Mouse (Mus musculus) hindbrain, embryonic 14.5 days (tissue): ENCODE data around the gene Tbk1. TPM values are rescaled to one million over a fixed set of nuclear protein-coding genes. Genes with fewer than 3 reads are reported as not detected.

ENCODE experiments used
- ATAC-seq: fragments of 200-750 bp; cut with Nextera tagmentation; 2 replicates; pipeline ENCODE4 v1.8.0; 2017; ENCODE audit warnings: moderate number of reproducible peaks, mild to moderate bottlenecking, moderate TSS enrichment, moderate library complexity; ENCODE audit not compliant: low FRiP score
- DNase-seq: peaks from one replicate; pipeline ENCODE4 v3.0.0-alpha.2; 2015; ENCODE audit warnings: low spot score
- H3K27ac ChIP-seq: fragments of 300-500 bp; sonication (generic); 2 replicates; pipeline ENCODE4 v1.5.1; 2014; ENCODE audit warnings: mild to moderate bottlenecking, moderate library complexity
- H3K27me3 ChIP-seq: fragments of 300-500 bp; sonication (generic); 2 replicates; pipeline ENCODE4 v1.6.1; 2014; ENCODE audit warnings: mild to moderate bottlenecking, low read length, mixed read lengths; ENCODE audit not compliant: control insufficient read depth, insufficient read depth
- H3K36me3 ChIP-seq: fragments of 300-500 bp; sonication (generic); replicated peaks from 2 replicates; pipeline ENCODE4 v1.6.1; 2014; ENCODE audit not compliant: control insufficient read depth, insufficient read depth
- H3K4me1 ChIP-seq: fragments of 300-500 bp; sonication (generic); replicated peaks from 2 replicates; pipeline ENCODE4 v1.6.1; 2014; ENCODE audit warnings: antibody characterized with exemption, low read length, mixed read lengths; ENCODE audit not compliant: control insufficient read depth, insufficient read depth
- H3K4me2 ChIP-seq: fragments of 300-500 bp; sonication (generic); replicated peaks from 2 replicates; pipeline ENCODE4 v1.6.1; 2014; ENCODE audit warnings: mild to moderate bottlenecking, moderate library complexity
- H3K4me3 ChIP-seq: fragments of 300-500 bp; sonication (generic); replicated peaks from 2 replicates; pipeline ENCODE4 v1.5.1; 2014; ENCODE audit warnings: mild to moderate bottlenecking, low read length
- H3K9ac ChIP-seq: fragments of 300-500 bp; sonication (generic); 2 replicates; pipeline ENCODE4 v1.6.1; 2014
- H3K9me3 ChIP-seq: fragments of 300-500 bp; sonication (generic); 2 replicates; pipeline ENCODE4 v1.6.1; 2016; ENCODE audit warnings: low read length; ENCODE audit not compliant: control insufficient read depth
- WGBS: fragments of 180-500 bp; shearing (Covaris S2); extraction: QIAGEN DNeasy Blood & Tissue Kit; methylation state at CpG from one replicate; pipeline ENCODE4 v1.1.7; 2014; 5-methylcytosine and 5-hydroxymethylcytosine counted together
- polyA plus RNA-seq: library from polyadenylated mRNA; unstranded; fragments of >200 nt; fragmentation: Nextera tagmentation; extraction: Ambion mirVana; gene quantifications from 2 replicates; pipeline ENCODE4 v1.2.1, GENCODE M21; 2014

The Tbk1 gene
- polyA plus RNA-seq, 1 experiment from 2014 or later = 33.4 TPM

DNA sequence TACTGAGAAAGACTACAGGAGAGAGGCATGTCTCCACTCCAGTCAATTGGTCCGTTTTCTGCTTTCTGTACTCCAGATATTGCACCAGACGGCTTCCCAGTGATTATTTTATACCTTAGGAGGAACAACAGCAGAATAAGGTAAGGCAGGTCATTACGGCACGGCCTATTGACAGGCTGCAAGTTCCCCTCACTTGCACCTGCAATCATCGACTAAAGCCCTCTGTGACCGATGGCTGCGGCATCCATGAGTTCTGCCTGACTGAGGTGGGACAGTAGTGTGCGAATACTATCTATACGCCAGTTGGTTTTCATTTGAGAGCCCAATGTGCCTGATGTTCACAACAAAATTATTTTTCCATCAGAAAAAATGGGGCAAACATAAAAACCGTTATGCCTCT is 18.6 kb downstream of the Tbk1 start:
- WGBS = over 99% methylated on average over 10 of the region's 10 CpGs
- ATAC-seq = no peak
- peaks cover 55% of the 10 kb centered on the region for H3K36me3 ChIP-seq

DNA sequence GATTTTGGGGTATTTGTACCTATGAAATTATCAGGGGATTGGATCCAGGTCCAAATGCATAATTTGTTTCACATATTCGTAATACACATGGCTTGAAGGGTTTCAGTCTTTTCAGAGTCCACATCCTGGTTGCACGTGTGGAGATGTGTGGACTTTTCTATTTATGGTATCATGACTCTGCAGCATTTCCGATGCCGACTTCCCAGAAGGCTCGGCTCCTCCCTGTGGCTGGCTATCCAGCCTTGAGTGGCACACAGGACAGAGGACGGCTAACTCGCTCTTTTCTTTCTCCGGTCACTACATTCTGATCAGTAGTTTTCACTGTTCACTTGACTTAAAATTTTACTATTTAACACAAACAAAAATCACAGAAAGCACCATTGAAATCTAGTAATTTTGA is 22.1 kb downstream of the Tbk1 start:
- DNase-seq = no peak

More for the DNA sequence above, 18.6 kb downstream of the Tbk1 start:
- Histone ChIP-seq H3K27ac (no peak overlapping the region), H3K27me3 (no peaks in the 10 kb centered on the region), H3K4me1 (peaks cover 10% of the 10 kb centered on the region), H3K9ac (no peak overlapping the region), H3K9me3 (no peaks in the 10 kb centered on the region), H3K4me3 (no peak overlapping the region), H3K4me2 (no peak overlapping the region)
- DNase-seq = no peak

DNA sequence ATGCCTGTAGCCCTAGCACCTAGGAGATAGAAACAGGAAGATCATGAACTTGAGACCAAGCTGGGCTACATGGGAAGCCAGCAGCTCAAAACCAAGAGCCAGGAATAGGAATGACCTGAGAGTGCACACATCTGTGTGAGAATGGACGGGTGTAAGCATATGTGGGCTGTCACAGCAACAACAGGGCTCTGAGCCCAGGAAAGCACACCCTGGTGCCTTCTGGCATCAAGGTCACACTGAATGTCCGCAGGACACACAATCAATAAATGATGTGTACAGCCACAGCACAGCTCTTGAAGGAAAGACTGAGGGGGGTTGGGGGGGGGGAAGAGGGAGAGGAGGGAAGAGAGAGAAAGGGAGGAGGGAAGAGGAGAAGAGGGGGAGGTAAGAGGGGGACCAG is 28.4 kb downstream of the Tbk1 start:
- DNase-seq = no peak
- Histone ChIP-seq H3K9ac (no peak overlapping the region), H3K4me3 (no peak overlapping the region), H3K4me1 (no peaks in the 10 kb centered on the region), H3K27ac (no peak overlapping the region), H3K36me3 (peaks cover 80% of the 10 kb centered on the region), H3K9me3 (no peaks in the 10 kb centered on the region), H3K27me3 (no peaks in the 10 kb centered on the region), H3K4me2 (no peak overlapping the region)
- ATAC-seq = no peak
- 75% methylated on average over 2 of the region's 2 CpGs for WGBS

More for the DNA sequence above, 22.1 kb downstream of the Tbk1 start:
- Histone ChIP-seq H3K27ac (no peak overlapping the region), H3K9ac (no peak overlapping the region), H3K4me1 (peaks cover 10% of the 10 kb centered on the region), H3K27me3 (no peaks in the 10 kb centered on the region), H3K4me3 (no peak overlapping the region), H3K9me3 (no peaks in the 10 kb centered on the region), H3K36me3 (peaks cover 50% of the 10 kb centered on the region), H3K4me2 (no peak overlapping the region)
- WGBS = 91% methylated on average over 8 of the region's 8 CpGs
- ATAC-seq = no peak

DNA sequence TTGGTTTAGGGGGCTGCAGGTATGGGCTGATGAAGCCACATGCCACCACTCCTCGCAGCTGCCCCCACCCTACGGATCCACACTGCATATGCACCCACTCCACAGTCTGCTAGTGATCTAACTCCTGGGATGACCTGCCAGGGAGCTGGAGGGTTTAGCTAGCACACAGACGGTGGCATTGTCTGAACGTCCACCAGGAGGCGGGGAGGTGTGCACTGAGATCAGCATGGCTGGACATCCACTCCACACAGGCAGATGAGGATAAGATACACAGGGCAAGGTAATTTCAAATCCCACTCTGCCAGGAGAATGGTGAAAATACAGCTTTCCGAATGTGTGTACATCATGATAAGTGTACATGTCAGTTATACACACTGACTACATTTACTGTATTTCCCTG is 30.3 kb downstream of the Tbk1 start:
- Histone ChIP-seq H3K9me3 (no peaks in the 10 kb centered on the region), H3K27me3 (no peaks in the 10 kb centered on the region), H3K4me3 (no peak overlapping the region), H3K4me1 (no peaks in the 10 kb centered on the region), H3K9ac (no peak overlapping the region), H3K27ac (no peak overlapping the region), H3K36me3 (peaks cover 88% of the 10 kb centered on the region), H3K4me2 (no peak overlapping the region)
- ATAC-seq (no peak), DNase-seq (no peak)
- WGBS = 85% methylated on average over 6 of the region's 6 CpGs

DNA sequence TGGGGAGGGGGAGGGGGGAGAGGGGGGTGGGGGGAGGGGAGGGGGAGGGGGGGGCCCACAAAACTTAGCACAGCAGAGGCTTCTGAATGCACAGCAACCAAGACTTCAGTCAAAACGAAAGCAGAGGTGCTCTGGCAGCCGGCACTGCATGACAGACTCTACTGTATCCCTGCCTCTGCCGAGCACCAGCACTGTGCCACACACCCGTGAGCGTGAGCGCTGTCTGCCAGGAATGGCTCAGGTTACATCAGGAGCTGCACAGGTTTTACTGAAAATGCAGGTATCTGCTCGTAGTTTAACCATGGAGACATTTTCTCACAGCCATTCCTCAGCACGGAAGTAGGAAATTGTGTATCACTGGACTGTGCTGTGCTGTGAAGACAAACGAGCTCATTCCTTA is 36.3 kb downstream of the Tbk1 start:
- H3K4me2 ChIP-seq = no peak overlapping the region
- 91% methylated on average over 9 of the region's 9 CpGs for WGBS

DNA sequence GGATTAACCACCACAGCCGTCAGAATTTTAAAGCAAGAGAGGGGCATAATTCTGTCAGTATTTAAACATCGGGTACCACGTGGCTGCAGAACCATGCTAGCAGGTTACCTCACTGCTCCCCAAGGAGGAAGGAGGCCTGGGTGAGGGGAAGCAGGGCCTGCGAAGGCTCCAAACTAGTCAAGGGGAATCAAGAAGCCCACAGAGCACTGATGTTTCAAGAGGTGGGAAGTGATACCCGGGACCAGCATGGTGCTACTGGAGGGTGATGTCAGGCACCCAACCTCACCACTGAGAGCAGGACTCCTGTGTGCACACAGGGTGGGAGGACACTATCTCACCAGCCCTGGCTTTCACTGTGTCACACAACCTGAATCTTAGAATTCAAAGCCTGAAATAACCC is 36.9 kb downstream of the Tbk1 start:
- H3K36me3 ChIP-seq = peaks cover 90% of the 10 kb centered on the region
- H3K9ac ChIP-seq = no peak overlapping the region
- no peak overlapping the region for H3K4me2 ChIP-seq
- no peaks in the 10 kb centered on the region for H3K4me1 ChIP-seq
- no peaks in the 10 kb centered on the region for H3K27me3 ChIP-seq
- DNase-seq (no peak), ATAC-seq (no peak)
- no peak overlapping the region for H3K27ac ChIP-seq
- H3K9me3 ChIP-seq = no peaks in the 10 kb centered on the region
- no peak overlapping the region for H3K4me3 ChIP-seq
- 89% methylated on average over 5 of the region's 5 CpGs for WGBS

More for the DNA sequence above, 36.3 kb downstream of the Tbk1 start:
- Histone ChIP-seq H3K9me3 (no peaks in the 10 kb centered on the region), H3K27ac (no peak overlapping the region), H3K9ac (no peak overlapping the region), H3K27me3 (no peaks in the 10 kb centered on the region), H3K4me3 (no peak overlapping the region), H3K36me3 (peaks cover 92% of the 10 kb centered on the region), H3K4me1 (no peaks in the 10 kb centered on the region)
- DNase-seq (no peak), ATAC-seq (no peak)

DNA sequence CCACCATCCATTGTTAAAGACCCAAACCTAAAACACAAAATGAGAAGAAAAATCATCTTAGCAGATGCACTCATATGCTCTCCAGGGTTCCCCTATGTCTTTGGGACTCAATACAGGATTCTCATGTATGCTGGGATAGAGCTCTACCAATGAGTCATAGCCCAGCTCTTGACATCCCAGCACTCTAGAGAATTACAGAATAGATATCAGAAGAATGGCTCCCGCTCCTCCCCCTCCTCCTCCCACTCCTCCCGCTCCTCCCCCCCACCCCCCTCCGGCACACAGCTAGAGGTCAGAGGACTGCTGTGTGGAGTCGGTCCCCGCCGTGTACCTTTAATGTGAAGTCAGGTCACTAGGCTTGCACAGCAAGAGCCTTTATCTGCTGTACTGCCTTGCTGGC is 39.4 kb downstream of the Tbk1 start:
- Histone ChIP-seq H3K9ac (no peak overlapping the region), H3K4me3 (no peak overlapping the region), H3K9me3 (no peaks in the 10 kb centered on the region), H3K27ac (no peak overlapping the region), H3K36me3 (peaks cover 66% of the 10 kb centered on the region), H3K4me1 (no peaks in the 10 kb centered on the region), H3K4me2 (no peak overlapping the region), H3K27me3 (no peaks in the 10 kb centered on the region)
- no peak for DNase-seq
- 60% methylated on average over 6 of the region's 6 CpGs for WGBS
- ATAC-seq = no peak

DNA sequence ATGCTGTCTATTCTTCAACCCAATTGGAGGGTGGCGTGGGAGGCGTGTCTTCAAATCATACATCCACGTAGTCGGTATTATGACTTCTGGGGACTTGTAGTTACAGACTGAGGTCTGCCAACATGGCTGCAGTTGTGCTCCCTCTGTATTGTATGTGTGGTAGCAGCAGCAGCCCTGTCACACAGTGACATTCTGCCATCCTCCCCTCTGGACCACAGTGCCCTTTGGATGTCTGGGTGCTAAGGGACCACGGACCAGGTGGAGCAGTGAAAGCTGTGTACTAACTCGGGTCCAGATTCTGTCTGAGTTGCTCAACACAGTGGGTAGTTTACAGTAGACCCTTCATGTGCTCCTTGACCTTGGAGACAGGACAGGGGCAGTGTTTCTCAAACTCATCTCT is 43.0 kb downstream of the Tbk1 start:
- Histone ChIP-seq H3K9me3 (no peaks in the 10 kb centered on the region), H3K9ac (no peak overlapping the region), H3K4me3 (no peak overlapping the region), H3K27ac (no peak overlapping the region), H3K36me3 (peaks cover 35% of the 10 kb centered on the region), H3K27me3 (no peaks in the 10 kb centered on the region), H3K4me2 (no peak overlapping the region), H3K4me1 (no peaks in the 10 kb centered on the region)
- ATAC-seq = no peak
- WGBS = 97% methylated on average over 6 of the region's 6 CpGs
- DNase-seq = no peak

DNA sequence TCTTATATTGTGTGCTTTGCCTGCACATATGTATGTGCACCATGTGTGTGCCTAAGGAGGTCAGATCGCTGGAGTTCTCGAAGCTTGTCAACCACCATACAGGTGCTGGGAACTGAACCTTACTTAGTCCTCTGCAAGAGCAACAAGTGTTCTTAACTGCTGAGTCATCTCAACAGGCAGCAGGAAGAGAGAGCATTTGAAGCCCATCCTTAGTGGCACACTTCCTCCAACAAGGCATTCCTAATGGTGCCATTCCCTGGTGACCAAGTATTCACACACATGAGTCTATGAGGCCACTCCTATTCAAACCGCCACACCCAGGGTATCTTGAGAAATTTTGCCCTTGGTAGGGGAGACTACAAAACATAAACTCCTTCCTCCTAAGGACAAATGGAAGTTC is 44.4 kb downstream of the Tbk1 start:
- Histone ChIP-seq H3K4me3 (no peak overlapping the region), H3K9ac (no peak overlapping the region), H3K9me3 (no peaks in the 10 kb centered on the region), H3K36me3 (peaks cover 23% of the 10 kb centered on the region), H3K27me3 (no peaks in the 10 kb centered on the region), H3K27ac (no peak overlapping the region), H3K4me2 (no peak overlapping the region), H3K4me1 (no peaks in the 10 kb centered on the region)
- WGBS = 98% methylated on average over 3 of the region's 3 CpGs
- no peak for DNase-seq
- no peak for ATAC-seq

DNA sequence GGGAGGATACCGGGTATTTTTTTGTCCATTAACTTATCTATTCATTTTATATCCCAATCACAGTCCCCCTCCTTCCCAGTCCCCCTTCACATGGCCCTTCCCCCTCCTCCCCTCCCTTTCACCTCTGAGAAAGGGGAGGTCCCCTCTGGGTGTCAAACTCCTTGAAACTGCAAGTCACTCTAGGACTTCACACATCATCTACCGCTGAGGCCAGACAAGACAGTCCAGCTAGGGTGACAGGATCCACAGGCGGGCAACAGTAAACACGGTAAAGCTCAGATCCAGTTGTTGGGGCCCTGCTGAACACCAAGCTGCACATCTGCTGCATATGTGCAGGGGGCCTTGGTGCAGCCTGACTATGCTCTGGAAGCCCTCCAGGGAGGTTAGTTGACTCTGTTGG is 51.6 kb downstream of the Tbk1 start:
- Histone ChIP-seq H3K27me3 (no peaks in the 10 kb centered on the region), H3K4me2 (no peak overlapping the region), H3K9ac (no peak overlapping the region), H3K27ac (no peak overlapping the region), H3K4me3 (no peak overlapping the region), H3K36me3 (no peaks in the 10 kb centered on the region), H3K4me1 (peaks cover 9% of the 10 kb centered on the region; the same call in 1 of the 2 replicates), H3K9me3 (no peaks in the 10 kb centered on the region)
- WGBS = 80% methylated on average over 4 of the region's 4 CpGs
- DNase-seq (no peak), ATAC-seq (no peak)
